Mouse (Mus musculus) stomach, embryonic 16.5 days (tissue): ENCODE measurements at regions not wholly inside any gene's neighbourhood (a gene's known extent, or its start where the extent isn't known, plus 50 kb on each side); places are given as distances from the start of the nearest gene placed in this dataset.

Experiments
- ATAC-seq: fragments of 200-750 bp; cut with Nextera tagmentation; 2 replicates; pipeline ENCODE4 v1.8.0; 2017; ENCODE audit warnings: moderate number of reproducible peaks, moderate TSS enrichment; ENCODE audit not compliant: insufficient read depth, low FRiP score
- H3K27ac ChIP-seq: fragments of 300-500 bp; sonication (generic); 2 replicates; pipeline ENCODE4 v1.5.1; 2014; ENCODE audit warnings: low read length
- H3K27me3 ChIP-seq: fragments of 300-500 bp; sonication (generic); 2 replicates; pipeline ENCODE4 v1.6.1; 2014; ENCODE audit warnings: low read length, control low read depth, mixed read lengths; ENCODE audit not compliant: control insufficient read depth, insufficient read depth
- H3K36me3 ChIP-seq: fragments of 300-500 bp; sonication (generic); 2 replicates; pipeline ENCODE4 v1.6.1; 2014; ENCODE audit warnings: low read length; ENCODE audit not compliant: control insufficient read depth, insufficient read depth
- H3K4me1 ChIP-seq: fragments of 300-500 bp; sonication (generic); 2 replicates; pipeline ENCODE4 v1.6.1; 2014; ENCODE audit warnings: low read length, control low read depth, mixed read lengths; ENCODE audit not compliant: control insufficient read depth, insufficient read depth
- H3K4me2 ChIP-seq: fragments of 300-500 bp; sonication (generic); 2 replicates; pipeline ENCODE4 v1.6.1; 2014; ENCODE audit warnings: low read depth, low read length, mixed read lengths
- H3K4me3 ChIP-seq: fragments of 300-500 bp; sonication (generic); replicated peaks from 2 replicates; pipeline ENCODE4 v1.5.1; 2014; ENCODE audit warnings: mild to moderate bottlenecking, low read length
- H3K9ac ChIP-seq: fragments of 300-500 bp; sonication (generic); 2 replicates; pipeline ENCODE4 v1.6.1; 2014; ENCODE audit warnings: low read length
- H3K9me3 ChIP-seq: fragments of 300-500 bp; sonication (generic); replicated peaks from 2 replicates; pipeline ENCODE4 v1.6.1; 2016; ENCODE audit warnings: low read length, control low read depth; ENCODE audit not compliant: control insufficient read depth
- WGBS: fragments of 180-500 bp; shearing (Covaris S2); extraction: QIAGEN DNeasy Blood & Tissue Kit; methylation state at CpG from one replicate; pipeline ENCODE4 v1.1.7; 2014; 5-methylcytosine and 5-hydroxymethylcytosine counted together

- Histone ChIP-seq H3K9ac (no peak overlapping the region), H3K27me3 (no peaks in the 10 kb centered on the region), H3K4me3 (no peak overlapping the region), H3K9me3 (no peaks in the 10 kb centered on the region), H3K27ac (no peak overlapping the region), H3K4me1 (peaks cover 3% of the 10 kb centered on the region; the same call in 1 of the 2 replicates), H3K4me2 (no peak overlapping the region), H3K36me3 (no peaks in the 10 kb centered on the region)
- ATAC-seq = no peak
Observed at GRCm38 (mm10) chr2:137231161-137231560, 114.7 kb upstream of the Jag1 start.

GRCm38 (mm10) chr2:137229422-137230069, 113.1 kb upstream of the Jag1 start:
- Histone ChIP-seq H3K27ac (peak overlapping the region; percentile 42), H3K27me3 (no peaks in the 10 kb centered on the region), H3K4me1 (peaks cover 6% of the 10 kb centered on the region; the same call in 1 of the 2 replicates), H3K36me3 (no peaks in the 10 kb centered on the region), H3K4me2 (no peak overlapping the region), H3K9me3 (no peaks in the 10 kb centered on the region), H3K9ac (no peak overlapping the region), H3K4me3 (no peak overlapping the region)
- WGBS = 55% methylated on average over 1 of the region's 1 CpGs
- no peak for ATAC-seq

GRCm38 (mm10) chr2:137227495-137227894, 111.1 kb upstream of the Jag1 start:
- H3K9me3 ChIP-seq = no peaks in the 10 kb centered on the region
- no peak overlapping the region for H3K9ac ChIP-seq
- ATAC-seq = no peak
- peaks cover 6% of the 10 kb centered on the region; the same call in 1 of the 2 replicates for H3K4me1 ChIP-seq
- H3K27ac ChIP-seq = no peak overlapping the region
- H3K4me2 ChIP-seq = no peak overlapping the region
- H3K27me3 ChIP-seq = no peaks in the 10 kb centered on the region
- no peaks in the 10 kb centered on the region for H3K36me3 ChIP-seq
- 87% methylated on average over 4 of the region's 4 CpGs for WGBS
- H3K4me3 ChIP-seq = no peak overlapping the region

- H3K27ac ChIP-seq = peak overlapping the region; percentile 76
- no peak overlapping the region for H3K9ac ChIP-seq
- no peaks in the 10 kb centered on the region for H3K9me3 ChIP-seq
- H3K27me3 ChIP-seq = no peaks in the 10 kb centered on the region
- peaks cover 6% of the 10 kb centered on the region; the same call in 1 of the 2 replicates for H3K4me1 ChIP-seq
- no peaks in the 10 kb centered on the region for H3K36me3 ChIP-seq
- H3K4me3 ChIP-seq = no peak overlapping the region
- no peak overlapping the region for H3K4me2 ChIP-seq
- WGBS = 59% methylated on average over 10 of the region's 10 CpGs
- ATAC-seq = peak; percentile 50; the same call in 1 of the 2 replicates
Observed at GRCm38 (mm10) chr2:137224702-137225552, 108.5 kb upstream of the Jag1 start.

GRCm38 (mm10) chr2:137215697-137216096, 99.3 kb upstream of the Jag1 start:
- Histone ChIP-seq H3K9me3 (no peaks in the 10 kb centered on the region), H3K4me1 (no peaks in the 10 kb centered on the region), H3K27me3 (no peaks in the 10 kb centered on the region), H3K4me3 (no peak overlapping the region), H3K4me2 (no peak overlapping the region), H3K9ac (no peak overlapping the region), H3K27ac (no peak overlapping the region), H3K36me3 (no peaks in the 10 kb centered on the region)
- ATAC-seq = no peak
- 41% methylated on average over 7 of the region's 7 CpGs for WGBS

GRCm38 (mm10) chr2:137207846-137208245, 91.4 kb upstream of the Jag1 start:
- H3K36me3 ChIP-seq = no peaks in the 10 kb centered on the region
- no peak for ATAC-seq
- H3K9me3 ChIP-seq = no peaks in the 10 kb centered on the region
- no peaks in the 10 kb centered on the region for H3K27me3 ChIP-seq
- H3K4me1 ChIP-seq = no peaks in the 10 kb centered on the region; the same call in 1 of the 2 replicates
- no peak overlapping the region for H3K4me3 ChIP-seq
- no peak overlapping the region for H3K27ac ChIP-seq
- WGBS = 88% methylated on average over 2 of the region's 2 CpGs
- no peak overlapping the region for H3K4me2 ChIP-seq
- H3K9ac ChIP-seq = no peak overlapping the region

GRCm38 (mm10) chr2:137204274-137204850, 87.9 kb upstream of the Jag1 start:
- H3K27ac ChIP-seq = no peak overlapping the region
- H3K4me2 ChIP-seq = no peak overlapping the region
- no peaks in the 10 kb centered on the region for H3K27me3 ChIP-seq
- no peak overlapping the region for H3K9ac ChIP-seq
- no peaks in the 10 kb centered on the region for H3K36me3 ChIP-seq
- no peaks in the 10 kb centered on the region for H3K9me3 ChIP-seq
- 73% methylated on average over 6 of the region's 6 CpGs for WGBS
- no peak for ATAC-seq
- H3K4me1 ChIP-seq = no peaks in the 10 kb centered on the region; the same call in 1 of the 2 replicates
- no peak overlapping the region for H3K4me3 ChIP-seq

GRCm38 (mm10) chr2:137200101-137200500, 83.7 kb upstream of the Jag1 start:
- no peak for ATAC-seq
- Histone ChIP-seq H3K4me2 (no peak overlapping the region), H3K27me3 (no peaks in the 10 kb centered on the region), H3K36me3 (no peaks in the 10 kb centered on the region), H3K4me3 (no peak overlapping the region), H3K27ac (no peak overlapping the region), H3K9me3 (no peaks in the 10 kb centered on the region), H3K4me1 (no peaks in the 10 kb centered on the region), H3K9ac (no peak overlapping the region)
- 74% methylated on average over 4 of the region's 4 CpGs for WGBS

GRCm38 (mm10) chr2:137192183-137192582, 75.7 kb upstream of the Jag1 start:
- H3K4me1 ChIP-seq = no peaks in the 10 kb centered on the region
- H3K9ac ChIP-seq = no peak overlapping the region
- no peaks in the 10 kb centered on the region for H3K27me3 ChIP-seq
- ATAC-seq = peak; percentile 82
- no peak overlapping the region for H3K4me3 ChIP-seq
- H3K27ac ChIP-seq = no peak overlapping the region
- no peaks in the 10 kb centered on the region for H3K36me3 ChIP-seq
- WGBS = 30% methylated on average over 7 of the region's 7 CpGs
- H3K9me3 ChIP-seq = no peaks in the 10 kb centered on the region
- H3K4me2 ChIP-seq = no peak overlapping the region
